Mouse (Mus musculus) lung, postnatal 10 days (tissue): ENCODE measurements around the gene Tmem135.
"Not testable (repeated sequence)": the region's sequence is repeated elsewhere in the genome, so short reads cannot be mapped to it uniquely, and the experiment has no call there.

Source experiments
- DNase-seq: peaks from one replicate; pipeline ENCODE4 v3.0.0; 2021

The Tmem135 gene

DNA sequence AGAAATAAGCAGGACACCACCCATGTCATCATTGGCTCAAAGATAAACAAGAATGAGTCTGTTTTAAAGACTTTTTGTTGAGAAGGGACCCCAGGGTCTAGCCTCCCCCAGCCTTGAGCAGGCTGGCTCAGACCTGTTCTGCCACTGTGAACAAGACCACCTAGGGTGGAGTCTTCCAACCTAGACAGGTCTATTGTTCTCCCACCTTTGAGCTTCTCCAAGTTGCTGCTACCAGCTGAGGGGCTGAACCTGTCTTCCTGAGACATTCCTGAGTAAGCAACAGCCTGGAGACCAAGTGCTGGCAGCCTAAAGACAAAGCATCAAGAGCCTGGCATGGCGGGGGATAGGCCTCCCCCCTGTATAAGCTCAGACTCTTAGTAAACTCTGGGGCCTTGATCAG, 86.9 kb downstream of the Tmem135 start:
- not testable (repeated sequence) for DNase-seq

DNA sequence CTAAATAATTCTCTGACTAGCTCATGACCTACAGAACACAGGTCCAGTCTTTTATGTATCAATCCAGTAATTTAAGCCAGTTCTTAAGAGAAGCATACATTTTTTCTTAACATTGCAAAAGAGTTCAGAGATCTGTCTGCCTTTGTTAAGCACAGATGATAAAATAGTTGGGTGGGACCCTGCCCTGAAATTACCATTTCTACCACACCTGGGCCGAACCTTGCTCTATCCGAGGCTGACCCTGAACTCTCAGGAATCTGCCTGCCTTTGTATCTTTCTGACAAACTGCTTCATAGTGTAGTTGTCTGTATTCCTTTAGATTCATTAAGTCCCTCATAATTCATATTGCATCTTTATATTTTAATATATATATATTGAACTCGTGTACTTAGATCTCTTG, 87.9 kb downstream of the Tmem135 start:
- DNase-seq = no peak

DNA sequence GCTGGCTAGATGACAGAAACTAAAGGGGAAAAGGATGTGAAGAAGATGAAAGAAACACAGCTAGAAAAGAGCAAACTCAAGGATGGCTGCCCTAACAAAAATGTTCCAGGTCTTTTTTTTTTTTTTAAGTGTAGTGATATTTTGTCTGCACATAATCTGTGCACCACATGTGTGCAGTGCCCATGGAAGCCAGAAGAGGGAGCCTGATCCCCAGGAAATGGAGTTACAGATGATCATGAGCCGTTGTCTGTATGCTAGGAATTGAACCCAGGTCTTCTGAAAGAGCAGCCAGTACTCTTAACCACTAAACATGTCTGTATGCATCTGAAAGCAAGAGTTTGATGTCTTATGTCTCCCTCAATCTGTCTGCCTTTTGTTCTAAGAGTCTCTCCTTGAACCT, 92.5 kb downstream of the Tmem135 start:
- no peak for DNase-seq

DNA sequence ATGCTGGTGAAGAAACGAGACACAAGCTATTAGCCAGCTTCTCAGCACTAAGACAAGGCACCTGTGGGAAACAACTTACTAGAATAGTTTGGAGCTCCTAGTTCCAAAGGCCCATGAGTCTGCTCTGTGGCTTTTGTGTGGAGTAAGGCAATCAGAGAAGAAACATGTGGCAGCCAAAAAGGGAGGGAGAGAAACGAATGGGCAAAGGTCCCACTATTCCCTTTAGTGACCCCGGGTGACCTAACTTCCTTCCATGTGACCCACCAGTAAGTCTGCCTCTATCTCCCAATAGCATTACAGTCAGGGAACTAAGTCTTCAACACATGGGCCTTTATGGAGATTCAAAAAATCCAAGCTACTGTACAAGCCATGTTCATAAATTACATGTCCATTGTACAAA, 95.1 kb downstream of the Tmem135 start:
- DNase-seq = no peak

- no peak for DNase-seq
These were observed 95.8 kb downstream of the Tmem135 start for GRCm38 (mm10) chr7:89308238-89308637.

GRCm38 (mm10) chr7:89306831-89307230, 97.2 kb downstream of the Tmem135 start:
- no peak for DNase-seq

DNA sequence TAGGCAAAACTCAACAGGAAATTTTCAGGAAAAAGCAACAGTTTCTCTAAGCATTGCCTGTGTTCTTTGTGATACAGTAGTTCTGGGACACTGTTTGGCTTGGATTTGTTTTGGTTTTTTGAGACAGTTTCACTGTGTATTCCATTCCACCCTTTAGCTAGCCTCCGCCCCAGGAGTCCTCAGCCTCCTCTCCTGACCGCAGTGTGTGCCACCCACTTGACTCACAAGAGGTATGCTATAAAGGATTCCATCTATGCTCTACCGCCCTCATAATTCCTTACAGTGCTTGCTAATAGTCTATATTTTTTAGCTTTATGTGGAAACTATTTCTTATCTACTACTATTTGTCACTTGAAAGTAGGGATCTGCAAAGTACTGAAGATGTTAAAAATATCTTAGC, 99.1 kb downstream of the Tmem135 start:
- DNase-seq = no peak

DNA sequence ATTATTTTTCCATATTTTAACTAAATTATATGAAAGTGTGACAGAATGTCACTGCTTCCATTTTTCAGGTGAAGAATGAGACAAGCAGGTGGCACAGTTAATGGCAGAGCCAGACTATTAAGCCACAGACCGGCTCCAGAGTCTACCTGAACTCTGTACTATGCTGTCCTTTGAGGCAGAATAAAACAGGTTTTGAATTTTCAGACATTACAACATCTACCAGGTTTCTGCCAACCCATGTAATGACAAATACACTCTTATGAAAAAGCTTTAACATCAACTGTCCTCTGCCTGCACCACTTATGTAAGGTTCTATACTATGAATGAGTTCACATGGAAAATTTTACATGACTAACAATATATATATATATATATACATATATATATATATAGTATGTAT, 100.3 kb downstream of the Tmem135 start:
- DNase-seq = no peak

DNA sequence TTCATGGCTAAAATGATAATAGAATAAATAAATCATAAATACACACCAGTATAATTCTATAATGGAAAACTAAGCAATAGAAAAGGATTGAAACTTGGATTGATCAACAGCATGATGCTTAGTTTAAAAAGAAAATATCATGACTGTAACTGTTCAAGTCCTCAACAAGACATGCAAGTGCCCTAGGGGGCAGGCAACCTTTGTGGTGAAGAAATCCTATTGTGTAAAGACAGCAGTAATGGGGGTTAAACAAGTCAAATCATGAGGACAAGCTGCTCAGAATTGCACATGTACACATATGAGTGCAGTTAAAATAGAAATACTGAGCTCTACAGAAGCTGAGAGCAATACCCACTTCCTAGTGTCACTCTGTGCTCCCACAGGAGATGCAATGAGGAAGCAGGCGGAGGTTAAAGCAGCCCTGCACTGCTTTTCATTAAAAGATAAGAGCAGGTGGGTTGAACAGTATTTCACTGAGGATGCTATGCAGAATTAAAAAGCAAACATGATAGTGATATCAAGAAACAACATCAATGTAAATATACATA, 105.0 kb downstream of the Tmem135 start:
- DNase-seq = no peak

DNA sequence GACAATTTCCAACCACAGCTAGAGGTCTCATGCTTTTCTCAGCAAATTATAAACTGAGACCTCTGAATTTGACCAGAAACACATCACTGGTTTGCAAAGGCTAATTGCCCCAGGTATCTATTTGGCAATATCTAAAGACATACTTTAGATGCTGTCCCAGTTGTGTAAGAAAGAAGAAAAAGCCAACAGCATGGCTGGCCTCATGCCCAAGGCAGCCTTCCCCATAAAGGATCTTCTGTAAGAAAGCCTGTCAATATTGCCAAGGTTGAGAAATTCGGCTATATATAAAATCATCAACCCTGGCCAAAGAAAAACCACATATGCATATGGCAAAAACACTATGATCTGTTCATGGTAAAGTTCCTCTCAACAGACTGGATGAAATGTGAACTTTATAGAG, 107.1 kb downstream of the Tmem135 start:
- no peak for DNase-seq

DNA sequence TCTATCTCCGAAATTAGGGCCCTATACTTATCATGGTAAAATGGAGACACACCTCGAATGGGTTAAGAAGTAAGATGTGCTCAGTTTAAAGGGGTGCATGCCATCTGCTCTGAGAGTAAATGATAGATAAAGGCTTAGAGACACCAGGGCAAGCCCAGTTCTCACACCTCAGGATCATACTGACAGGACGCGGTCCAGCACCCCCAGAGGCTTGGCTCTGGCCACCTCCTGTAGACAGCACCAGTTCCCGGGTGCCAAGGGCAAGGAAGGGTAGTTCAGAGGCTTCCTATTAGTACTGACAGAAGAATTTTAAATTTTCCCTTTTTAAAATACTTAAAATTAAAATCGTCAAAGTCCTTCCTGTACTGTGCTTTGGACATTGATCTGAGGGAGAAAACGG, 121.4 kb downstream of the Tmem135 start:
- DNase-seq = no peak

DNA sequence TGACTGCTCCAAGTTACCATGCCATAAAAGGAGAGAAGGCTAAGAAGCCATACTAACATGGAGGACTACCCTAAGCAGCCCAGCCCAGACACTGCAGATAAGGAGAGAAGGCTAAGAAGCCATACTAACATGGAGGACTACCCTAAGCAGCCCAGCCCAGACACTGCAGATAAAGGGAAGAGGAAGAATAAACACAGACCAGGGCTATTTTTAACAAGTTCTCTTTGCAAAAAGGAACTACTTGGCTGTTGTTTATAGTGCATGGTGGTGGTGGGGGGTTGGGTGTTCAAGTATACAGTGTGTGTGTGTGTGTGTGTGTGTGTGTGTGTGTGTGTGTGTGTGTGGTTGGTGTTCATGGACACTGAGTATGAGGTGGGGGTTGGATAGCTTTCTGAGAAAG, 133.6 kb downstream of the Tmem135 start:
- peak; percentile 18 for DNase-seq

DNA sequence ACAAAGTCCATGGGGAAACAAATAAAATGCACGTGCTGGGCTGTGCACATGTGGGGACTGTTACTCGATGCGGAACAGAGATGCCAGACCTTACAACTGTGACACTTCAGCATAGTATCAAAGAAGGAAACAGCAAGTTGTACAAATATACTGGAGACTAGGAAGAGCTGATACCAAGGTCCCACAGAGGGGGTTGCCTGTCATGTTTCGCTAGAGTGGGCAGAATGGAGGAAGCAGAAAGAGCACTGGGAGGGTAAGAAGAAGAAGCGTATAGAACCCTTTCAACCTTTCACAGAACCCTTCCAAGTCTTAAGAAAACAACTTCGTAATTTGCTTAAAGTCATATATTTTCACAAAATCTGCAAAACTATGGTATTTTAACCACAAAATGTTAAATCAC, 134.2 kb downstream of the Tmem135 start:
- no peak for DNase-seq

- DNase-seq = no peak
These were observed 136.5 kb downstream of the Tmem135 start for GRCm38 (mm10) chr7:89267542-89267941.

GRCm38 (mm10) chr7:89266017-89266760, 137.8 kb downstream of the Tmem135 start:
- peak; percentile 11 for DNase-seq

- DNase-seq = no peak
These were observed 143.1 kb downstream of the Tmem135 start for GRCm38 (mm10) chr7:89260966-89261365.

- DNase-seq = no peak
These were observed 145.2 kb downstream of the Tmem135 start for GRCm38 (mm10) chr7:89258832-89259231.

- DNase-seq = no peak
These were observed 146.0 kb downstream of the Tmem135 start for GRCm38 (mm10) chr7:89257871-89258502.

DNA sequence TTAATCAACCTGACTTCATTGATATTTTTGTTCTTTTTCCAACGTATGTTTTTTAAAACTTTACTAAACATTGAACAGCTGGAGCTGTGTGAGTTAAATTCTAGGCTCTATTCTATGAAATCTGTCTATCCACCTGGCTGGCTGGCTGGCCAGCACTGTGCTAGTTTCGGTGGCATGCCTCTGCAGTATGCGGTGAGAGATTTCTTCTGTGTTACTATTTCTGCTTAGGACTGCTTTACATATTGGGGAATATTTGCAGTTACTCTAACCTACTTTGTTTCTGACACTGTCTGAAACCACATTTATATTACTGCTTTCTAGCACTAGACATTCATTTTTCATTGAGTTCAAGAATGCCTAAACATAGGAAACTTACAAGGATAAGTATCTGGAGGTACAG, 150.2 kb downstream of the Tmem135 start:
- DNase-seq = no peak

DNA sequence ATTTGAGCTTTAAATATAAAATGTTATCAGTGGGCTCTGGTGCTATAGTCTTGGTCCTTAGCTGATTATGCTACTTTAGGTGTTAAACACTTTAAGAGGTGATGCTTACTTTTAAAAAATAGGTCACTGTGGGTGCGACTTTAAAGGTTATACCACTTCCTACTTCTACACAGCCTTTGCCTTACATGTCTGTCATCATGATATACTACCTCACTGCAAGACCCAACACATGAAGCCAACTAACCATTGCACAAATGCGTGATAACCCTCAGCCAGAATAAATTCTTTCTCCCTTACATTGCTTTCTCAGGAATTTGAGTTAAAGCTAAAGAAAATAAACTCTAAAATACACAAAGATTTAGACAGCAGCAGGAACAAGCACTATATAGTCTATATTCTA, 150.7 kb downstream of the Tmem135 start:
- DNase-seq = no peak

DNA sequence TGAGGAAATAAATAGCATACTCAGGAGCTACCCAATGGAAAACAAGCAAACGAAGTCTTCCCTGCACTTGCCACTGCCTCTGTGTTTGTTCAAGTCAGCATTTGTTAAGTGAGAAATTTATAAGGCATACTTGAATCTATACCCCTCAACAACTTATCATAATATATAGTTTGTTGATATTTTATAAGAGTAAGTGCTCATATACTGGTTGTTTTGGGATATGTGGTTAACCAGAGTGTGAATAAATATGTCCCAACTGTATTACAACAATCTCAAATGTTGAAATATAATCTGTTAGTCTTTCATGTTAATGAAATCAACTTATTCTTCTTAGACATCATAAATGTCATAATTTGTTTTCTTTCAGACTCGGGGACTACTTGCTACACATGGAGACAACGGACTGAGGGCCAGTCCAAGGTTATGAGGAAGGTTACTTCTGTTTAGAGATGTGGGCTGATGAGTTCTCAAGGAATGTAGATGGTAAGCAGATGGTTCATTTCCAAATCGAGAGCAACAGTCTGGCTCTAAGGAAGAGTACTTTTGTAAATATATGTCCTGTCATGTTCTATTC, 152.1 kb downstream of the Tmem135 start:
- DNase-seq = no peak

- peak; percentile 50 for DNase-seq
These were observed 155.7 kb downstream of the Tmem135 start for GRCm38 (mm10) chr7:89248135-89248850.

GRCm38 (mm10) chr7:89247012-89247710, 156.9 kb downstream of the Tmem135 start:
- no peak for DNase-seq
